ENCODE assay signal across 8 mouse cellular contexts in genomic region chr15:78843581-78844469, GRCm38 (mm10). TPM values are rescaled to one million over a fixed set of nuclear protein-coding genes. Genes with fewer than 3 reads are reported as not detected.
DNase-seq lines count a peak whose midpoint lies in the region; ATAC-seq and TF ChIP-seq lines count a peak whose summit lies in the region.

No protein-coding gene starts in this region.

- no peak for TF ChIP-seq POLR2A in embryonic fibroblast, embryonic 13.5 days (IDR thresholded peaks at IDR 0.05; ENCODE audit: low read depth, low read length)

- 37% methylated on average over 21 of the region's 21 CpGs for WGBS in hindbrain, postnatal 0 days
- WGBS in lung, embryonic 14.5 days, result 24% methylated on average over 21 of the region's 21 CpGs
- 35% methylated on average over 21 of the region's 21 CpGs for WGBS in stomach, embryonic 16.5 days

- peak; percentile 22; the same call in 1 of the 2 replicates for TF ChIP-seq CTCF in gastrocnemius, adult 2 months (IDR thresholded peaks at IDR 0.05)
- no peak for TF ChIP-seq CTCF in embryonic fibroblast, embryonic 13.5 days (IDR thresholded peaks at IDR 0.05; ENCODE audit: borderline replicate concordance, insufficient read depth, low read length)
- no peak for TF ChIP-seq CTCF in hindbrain, postnatal 0 days (IDR thresholded peaks at IDR 0.05; ENCODE audit: low read depth)
- peak; percentile 37 for TF ChIP-seq CTCF in lung, embryonic 14.5 days (IDR thresholded peaks at IDR 0.05; ENCODE audit: low read depth)

- H3K9ac ChIP-seq in hindbrain, postnatal 0 days (replicated peaks; ENCODE audit: low read length), result peak overlapping the region; percentile 68; the same call in 1 of the 2 replicates
- peak overlapping the region; percentile 97 for H3K9ac ChIP-seq in lung, embryonic 14.5 days
- peak overlapping the region; percentile 85 for H3K9ac ChIP-seq in stomach, embryonic 16.5 days (ENCODE audit: low read length)

- H3K27ac ChIP-seq in gastrocnemius, adult 2 months, result peak overlapping the region; percentile 98
- H3K27ac ChIP-seq in embryonic fibroblast, embryonic 13.5 days (ENCODE audit: insufficient read depth, low read length), result peak overlapping the region; percentile 96
- peak overlapping the region; percentile 86; the same call in 1 of the 2 replicates for H3K27ac ChIP-seq in hindbrain, postnatal 0 days
- H3K27ac ChIP-seq in lung, embryonic 14.5 days (ENCODE audit: low read depth), result peak overlapping the region; percentile 98
- H3K27ac ChIP-seq in stomach, embryonic 16.5 days (ENCODE audit: low read length), result peak overlapping the region; percentile 96

- H3K4me3 ChIP-seq in gastrocnemius, adult 2 months, result peak overlapping the region; percentile 87
- H3K4me3 ChIP-seq in embryonic fibroblast, embryonic 13.5 days (ENCODE audit: insufficient read depth, low read length), result peak overlapping the region; percentile 81
- H3K4me3 ChIP-seq in hindbrain, postnatal 0 days (ENCODE audit: low read length), result peak overlapping the region; percentile 47
- H3K4me3 ChIP-seq in lung, embryonic 14.5 days (ENCODE audit: low read depth, low read length), result peak overlapping the region; percentile 67
- H3K4me3 ChIP-seq in stomach, embryonic 16.5 days (replicated peaks; ENCODE audit: low read length), result peak overlapping the region; percentile 80

- no peak for ATAC-seq in hindbrain, postnatal 0 days
- no peak for ATAC-seq in lung, embryonic 14.5 days (ENCODE audit: insufficient read depth)
- ATAC-seq in stomach, embryonic 16.5 days (ENCODE audit: insufficient read depth, low FRiP score), result no peak

- H3K27me3 ChIP-seq in hindbrain, postnatal 0 days (ENCODE audit: insufficient read depth, low read length), result peaks cover 7% of the 10 kb centered on the region; the same call in 1 of the 2 replicates
- H3K27me3 ChIP-seq in lung, embryonic 14.5 days (ENCODE audit: insufficient read depth, low read length), result no peaks in the 10 kb centered on the region
- no peaks in the 10 kb centered on the region for H3K27me3 ChIP-seq in stomach, embryonic 16.5 days (ENCODE audit: control insufficient read depth, insufficient read depth, low read length)

- peak overlapping the region; percentile 66 for H3K4me2 ChIP-seq in hindbrain, postnatal 0 days (ENCODE audit: low read depth, low read length)
- peak overlapping the region; percentile 75 for H3K4me2 ChIP-seq in lung, embryonic 14.5 days
- peak overlapping the region; percentile 73 for H3K4me2 ChIP-seq in stomach, embryonic 16.5 days (ENCODE audit: low read depth, low read length)

- H3K4me1 ChIP-seq in embryonic fibroblast, embryonic 13.5 days (ENCODE audit: control insufficient read depth, insufficient read depth, low read length), result peaks cover 6% of the 10 kb centered on the region; the same call in 1 of the 2 replicates
- H3K4me1 ChIP-seq in hindbrain, postnatal 0 days (ENCODE audit: insufficient read depth, low read length), result peaks cover 14% of the 10 kb centered on the region
- H3K4me1 ChIP-seq in lung, embryonic 14.5 days (ENCODE audit: insufficient read depth), result peaks cover 28% of the 10 kb centered on the region
- H3K4me1 ChIP-seq in stomach, embryonic 16.5 days (ENCODE audit: control insufficient read depth, insufficient read depth, low read length), result peaks cover 65% of the 10 kb centered on the region

- no peaks in the 10 kb centered on the region for H3K36me3 ChIP-seq in hindbrain, postnatal 0 days (ENCODE audit: insufficient read depth, low read length)
- H3K36me3 ChIP-seq in lung, embryonic 14.5 days (ENCODE audit: insufficient read depth), result peaks cover 34% of the 10 kb centered on the region
- H3K36me3 ChIP-seq in stomach, embryonic 16.5 days (ENCODE audit: control insufficient read depth, insufficient read depth, low read length), result peaks cover 12% of the 10 kb centered on the region; the same call in 1 of the 2 replicates

- intact Hi-C loops in gastrocnemius, adult 2 months (cut with DNase I), result no loop called here
- intact Hi-C loops in gastrocnemius, postnatal 36 days (cut with DNase I), result no loop called here

- no peaks in the 10 kb centered on the region for H3K9me3 ChIP-seq in hindbrain, postnatal 0 days (ENCODE audit: low read length)
- H3K9me3 ChIP-seq in lung, embryonic 14.5 days (ENCODE audit: low read depth, low read length), result no peaks in the 10 kb centered on the region
- H3K9me3 ChIP-seq in stomach, embryonic 16.5 days (replicated peaks; ENCODE audit: control insufficient read depth, low read length), result no peaks in the 10 kb centered on the region

- no peak for DNase-seq in gastrocnemius, adult 2 months
- DNase-seq in gastrocnemius, postnatal 36 days, result no peak
- DNase-seq in hindbrain, postnatal 0 days (ENCODE audit: low spot score), result peak; percentile 46
- peak; percentile 71 for DNase-seq in lung, embryonic 14.5 days
- DNase-seq in gastrocnemius, adult 8-10 months (ENCODE audit: low spot score in 2 of 2), result no peak
- DNase-seq in gastrocnemius, adult 18-20 months (ENCODE audit: low spot score), result no peak

RNA-seq across cellular contexts. Expression of gene Cdc42ep1, which starts 1.4 kb away (rescaled TPM):
- total RNA-seq in gastrocnemius, adult 2 months (2021), result 1 to 10 TPM; 8.5 to 10.0 TPM
- 10 to 100 TPM in 1 of 2 experiments, 1 to 10 TPM in 1; 9.4 to 10.7 TPM for total RNA-seq in gastrocnemius, postnatal 36 days (2021)
- 26.1 and 30.9 TPM in 2 replicates for polyA plus RNA-seq in embryonic fibroblast, embryonic 13.5 days (2011; ENCODE audit: insufficient read length, low read depth, missing spikeins)
- total RNA-seq in hindbrain, postnatal 0 days (2014; rRNA removed), result 20.6 and 22.5 TPM in 2 replicates
- 18.1 TPM in 2 replicates for polyA plus RNA-seq in hindbrain, postnatal 0 days (2015; fragmentation: Nextera tagmentation; extraction: Ambion mirVana)
- polyA plus RNA-seq in lung, embryonic 14.5 days (2014; fragmentation: Nextera tagmentation; extraction: Ambion mirVana), result 93.2 and 101 TPM in 2 replicates
- polyA plus RNA-seq in stomach, embryonic 16.5 days (2015; fragmentation: Nextera tagmentation; extraction: Ambion mirVana), result 47.9 and 52.2 TPM in 2 replicates
- 1 to 10 TPM; 4.1 to 7.3 (median 6.2) TPM for total RNA-seq in gastrocnemius, adult 8-10 months (2022)
- 1 to 10 TPM; 5.2 to 9.5 TPM for total RNA-seq in gastrocnemius, adult 18-20 months (2021)

RNA-seq across cellular contexts. Expression of gene Lgals2, which starts 11.5 kb away (rescaled TPM):
- not detected for total RNA-seq in gastrocnemius, adult 2 months (2021)
- not detected for total RNA-seq in gastrocnemius, postnatal 36 days (2021)
- not detected in 2 replicates for polyA plus RNA-seq in embryonic fibroblast, embryonic 13.5 days (2011; ENCODE audit: insufficient read length, low read depth, missing spikeins)
- total RNA-seq in hindbrain, postnatal 0 days (2014; rRNA removed), result not detected in 2 replicates
- polyA plus RNA-seq in hindbrain, postnatal 0 days (2015; fragmentation: Nextera tagmentation; extraction: Ambion mirVana), result not detected in 2 replicates
- polyA plus RNA-seq in lung, embryonic 14.5 days (2014; fragmentation: Nextera tagmentation; extraction: Ambion mirVana), result 0.34 TPM in 1 of 2 replicates, not detected in the other
- polyA plus RNA-seq in stomach, embryonic 16.5 days (2015; fragmentation: Nextera tagmentation; extraction: Ambion mirVana), result 86.6 and 122 TPM in 2 replicates
- total RNA-seq in gastrocnemius, adult 8-10 months (2022), result not detected
- total RNA-seq in gastrocnemius, adult 18-20 months (2021), result not detected

RNA-seq across cellular contexts. Expression of gene Gga1, which starts 33.2 kb away (rescaled TPM):
- 10 to 100 TPM; 43.1 to 45.7 TPM for total RNA-seq in gastrocnemius, adult 2 months (2021)
- total RNA-seq in gastrocnemius, postnatal 36 days (2021), result 10 to 100 TPM; 34.1 to 34.9 TPM
- 33.1 and 33.2 TPM in 2 replicates for polyA plus RNA-seq in embryonic fibroblast, embryonic 13.5 days (2011; ENCODE audit: insufficient read length, low read depth, missing spikeins)
- 40.0 and 47.1 TPM in 2 replicates for total RNA-seq in hindbrain, postnatal 0 days (2014; rRNA removed)
- 40.1 and 41.2 TPM in 2 replicates for polyA plus RNA-seq in hindbrain, postnatal 0 days (2015; fragmentation: Nextera tagmentation; extraction: Ambion mirVana)
- polyA plus RNA-seq in lung, embryonic 14.5 days (2014; fragmentation: Nextera tagmentation; extraction: Ambion mirVana), result 50.9 and 57.0 TPM in 2 replicates
- 48.4 and 51.4 TPM in 2 replicates for polyA plus RNA-seq in stomach, embryonic 16.5 days (2015; fragmentation: Nextera tagmentation; extraction: Ambion mirVana)
- 10 to 100 TPM; 41.8 to 44.9 (median 43.5) TPM for total RNA-seq in gastrocnemius, adult 8-10 months (2022)
- 10 to 100 TPM; 42.8 to 46.6 TPM for total RNA-seq in gastrocnemius, adult 18-20 months (2021)

RNA-seq across cellular contexts. Expression of gene Card10, which starts 41.0 kb away (rescaled TPM):
- 1 to 10 TPM; 6.1 to 6.8 TPM for total RNA-seq in gastrocnemius, adult 2 months (2021)
- total RNA-seq in gastrocnemius, postnatal 36 days (2021), result 1 to 10 TPM; 5.6 to 6.6 TPM
- 5.9 and 6.4 TPM in 2 replicates for polyA plus RNA-seq in embryonic fibroblast, embryonic 13.5 days (2011; ENCODE audit: insufficient read length, low read depth, missing spikeins)
- total RNA-seq in hindbrain, postnatal 0 days (2014; rRNA removed), result 0.94 and 1.4 TPM in 2 replicates
- polyA plus RNA-seq in hindbrain, postnatal 0 days (2015; fragmentation: Nextera tagmentation; extraction: Ambion mirVana), result 2.3 and 2.6 TPM in 2 replicates
- polyA plus RNA-seq in lung, embryonic 14.5 days (2014; fragmentation: Nextera tagmentation; extraction: Ambion mirVana), result 7.8 and 8.5 TPM in 2 replicates
- 4.0 and 4.4 TPM in 2 replicates for polyA plus RNA-seq in stomach, embryonic 16.5 days (2015; fragmentation: Nextera tagmentation; extraction: Ambion mirVana)
- 1 to 10 TPM; 3.4 to 6.0 (median 4.4) TPM for total RNA-seq in gastrocnemius, adult 8-10 months (2022)
- total RNA-seq in gastrocnemius, adult 18-20 months (2021), result 1 to 10 TPM; 4.1 to 6.5 TPM

RNA-seq across cellular contexts. Expression of gene Gm49510, which starts 55.6 kb away (rescaled TPM):
- under 1 TPM in 1 of 2 experiments, not detected in 1; 0.13 TPM for total RNA-seq in gastrocnemius, adult 2 months (2021)
- not detected for total RNA-seq in gastrocnemius, postnatal 36 days (2021)
- polyA plus RNA-seq in embryonic fibroblast, embryonic 13.5 days (2011; ENCODE audit: insufficient read length, low read depth, missing spikeins), result 0.61 TPM in 1 of 2 replicates, not detected in the other
- 0.72 TPM in 1 of 2 replicates, not detected in the other for total RNA-seq in hindbrain, postnatal 0 days (2014; rRNA removed)
- polyA plus RNA-seq in hindbrain, postnatal 0 days (2015; fragmentation: Nextera tagmentation; extraction: Ambion mirVana), result not detected in 2 replicates
- 0.18 and 0.70 TPM in 2 replicates for polyA plus RNA-seq in lung, embryonic 14.5 days (2014; fragmentation: Nextera tagmentation; extraction: Ambion mirVana)
- polyA plus RNA-seq in stomach, embryonic 16.5 days (2015; fragmentation: Nextera tagmentation; extraction: Ambion mirVana), result 0.32 and 0.46 TPM in 2 replicates
- not detected for total RNA-seq in gastrocnemius, adult 8-10 months (2022)
- not detected for total RNA-seq in gastrocnemius, adult 18-20 months (2021)

Comparison
In these comparisons a context has a peak if more than half of its experiments do, and no peak if none do; other contexts are left out.
1. DNase-seq: peak in hindbrain, postnatal 0 days (single experiment) and lung, embryonic 14.5 days (single experiment); none in gastrocnemius, adult 2 months (single experiment), gastrocnemius, postnatal 36 days (0 of 2), gastrocnemius, adult 8-10 months (0 of 2) and gastrocnemius, adult 18-20 months (single experiment).
2. CTCF ChIP-seq: peak in gastrocnemius, adult 2 months (single experiment) and lung, embryonic 14.5 days (single experiment); none in embryonic fibroblast, embryonic 13.5 days (single experiment) and hindbrain, postnatal 0 days (single experiment).
3. Peak in every context shown above with its lines, with median percentiles within 50 percentile points of each other: H3K27ac ChIP-seq, H3K4me3 ChIP-seq, H3K4me2 ChIP-seq and H3K9ac ChIP-seq.